Mouse (Mus musculus) stomach, postnatal 0 days (tissue): Measurements from ENCODE around the gene Platr17.

Source experiments
- CTCF ChIP-seq: IDR thresholded peaks from 2 replicates; pipeline ENCODE4 v1.5.1; 2016; ENCODE audit warnings: antibody characterized with exemption, low read depth, mild to moderate bottlenecking, moderate library complexity
- EP300 ChIP-seq: optimal IDR thresholded peaks from 2 replicates; pipeline ENCODE3; 2016; ENCODE audit warnings: antibody characterized with exemption

- TF ChIP-seq CTCF (no peak), EP300 (no peak)
Measured at GRCm38 (mm10) chr17:33941381-33941780, 36.4 kb downstream of the Platr17 start.
